Mouse (Mus musculus): ENCODE measurements around the gene Slc30a9. TPM values are rescaled to one million over a fixed set of nuclear protein-coding genes. Genes with fewer than 3 reads are reported as not detected.

Gene Slc30a9
- 83.2 and 102 TPM in 2 replicates for total RNA-seq (2014; rRNA removed)
- 128 and 167 TPM in 2 replicates for polyA plus RNA-seq (2015; fragmentation: Nextera tagmentation; extraction: Ambion mirVana)

- Histone ChIP-seq H3K27ac (ENCODE audit: low read depth, low read length) (peak within 1 kb of the TSS; percentile 68), H3K4me2 (ENCODE audit: low read depth) (peak within 1 kb of the TSS; percentile 75), H3K9me3 (ENCODE audit: low read length) (no peaks in the 10 kb centered on the region), H3K36me3 (ENCODE audit: insufficient read depth) (no peaks in the 10 kb centered on the region), H3K27me3 (ENCODE audit: insufficient read depth, low read length) (no peaks in the 10 kb centered on the region), H3K4me1 (ENCODE audit: insufficient read depth) (peaks cover 3% of the 10 kb centered on the region; the same call in 1 of the 2 replicates), H3K9ac (peak within 1 kb of the TSS; percentile 86), H3K4me3 (ENCODE audit: low read depth, low read length) (peak within 1 kb of the TSS; percentile 89)
- TF ChIP-seq CTCF (IDR thresholded peaks at IDR 0.05; ENCODE audit: low read depth) = peak; percentile 39
- 2% methylated on average over 75 of the region's 83 CpGs for WGBS
- DNase-seq (peak; percentile 90), ATAC-seq (peak; percentile 97)
Observed at GRCm38 (mm10) chr5:67306698-67307521, at the start of gene Slc30a9. Gene Slc30a9 (plus strand): TSS chr5:67306955.

DNA sequence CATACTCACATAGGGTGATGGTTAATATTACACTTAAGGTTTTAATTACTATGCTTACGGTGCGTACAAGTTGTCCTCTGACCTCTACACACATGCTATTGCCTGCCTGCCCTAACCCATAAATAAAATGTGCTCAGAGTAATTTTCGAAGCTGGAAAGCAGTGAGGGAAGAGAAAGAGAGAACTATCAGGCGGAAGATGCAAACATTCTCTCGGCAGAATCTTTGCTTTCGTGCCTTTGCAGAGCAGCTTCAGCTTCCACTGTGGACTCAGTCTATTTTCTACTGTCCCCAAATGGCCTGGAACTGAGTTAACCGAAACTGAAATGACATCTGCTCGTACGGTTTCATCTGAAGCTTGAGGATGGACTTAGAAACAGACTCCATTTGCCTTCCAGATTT, 48.3 kb upstream of the Slc30a9 start:
- Histone ChIP-seq H3K4me3 (ENCODE audit: low read depth, low read length) (no peak overlapping the region), H3K4me1 (ENCODE audit: insufficient read depth) (peaks cover 10% of the 10 kb centered on the region), H3K9ac (no peak overlapping the region), H3K27me3 (ENCODE audit: insufficient read depth, low read length) (no peaks in the 10 kb centered on the region; the same call in 1 of the 2 replicates), H3K36me3 (ENCODE audit: insufficient read depth) (0 out of 2 replicates have a peak, but pooled peaks cover 3% of the 10 kb centered on the region), H3K4me2 (ENCODE audit: low read depth) (no peak overlapping the region), H3K27ac (ENCODE audit: low read depth, low read length) (no peak overlapping the region), H3K9me3 (ENCODE audit: low read length) (no peaks in the 10 kb centered on the region)
- TF ChIP-seq CTCF (IDR thresholded peaks at IDR 0.05; ENCODE audit: low read depth) = no peak
- DNase-seq (no peak), ATAC-seq (no peak)
- WGBS = 87% methylated on average over 9 of the region's 9 CpGs

- Histone ChIP-seq H3K4me1 (ENCODE audit: insufficient read depth) (peaks cover 10% of the 10 kb centered on the region), H3K9ac (peak overlapping the region; percentile 84), H3K27me3 (ENCODE audit: insufficient read depth, low read length) (no peaks in the 10 kb centered on the region; the same call in 1 of the 2 replicates), H3K4me3 (ENCODE audit: low read depth, low read length) (peak overlapping the region; percentile 80), H3K9me3 (ENCODE audit: low read length) (no peaks in the 10 kb centered on the region), H3K27ac (ENCODE audit: low read depth, low read length) (no peak overlapping the region), H3K4me2 (ENCODE audit: low read depth) (peak overlapping the region; percentile 80), H3K36me3 (ENCODE audit: insufficient read depth) (peaks cover 14% of the 10 kb centered on the region)
- 2% methylated on average over 9 of the region's 9 CpGs for WGBS
- TF ChIP-seq CTCF (IDR thresholded peaks at IDR 0.05; ENCODE audit: low read depth) = no peak
- DNase-seq = no peak
- ATAC-seq = peak; percentile 3; the same call in 1 of the 2 replicates
Observed at GRCm38 (mm10) chr5:67260159-67260530, 46.6 kb upstream of the Slc30a9 start.

DNA sequence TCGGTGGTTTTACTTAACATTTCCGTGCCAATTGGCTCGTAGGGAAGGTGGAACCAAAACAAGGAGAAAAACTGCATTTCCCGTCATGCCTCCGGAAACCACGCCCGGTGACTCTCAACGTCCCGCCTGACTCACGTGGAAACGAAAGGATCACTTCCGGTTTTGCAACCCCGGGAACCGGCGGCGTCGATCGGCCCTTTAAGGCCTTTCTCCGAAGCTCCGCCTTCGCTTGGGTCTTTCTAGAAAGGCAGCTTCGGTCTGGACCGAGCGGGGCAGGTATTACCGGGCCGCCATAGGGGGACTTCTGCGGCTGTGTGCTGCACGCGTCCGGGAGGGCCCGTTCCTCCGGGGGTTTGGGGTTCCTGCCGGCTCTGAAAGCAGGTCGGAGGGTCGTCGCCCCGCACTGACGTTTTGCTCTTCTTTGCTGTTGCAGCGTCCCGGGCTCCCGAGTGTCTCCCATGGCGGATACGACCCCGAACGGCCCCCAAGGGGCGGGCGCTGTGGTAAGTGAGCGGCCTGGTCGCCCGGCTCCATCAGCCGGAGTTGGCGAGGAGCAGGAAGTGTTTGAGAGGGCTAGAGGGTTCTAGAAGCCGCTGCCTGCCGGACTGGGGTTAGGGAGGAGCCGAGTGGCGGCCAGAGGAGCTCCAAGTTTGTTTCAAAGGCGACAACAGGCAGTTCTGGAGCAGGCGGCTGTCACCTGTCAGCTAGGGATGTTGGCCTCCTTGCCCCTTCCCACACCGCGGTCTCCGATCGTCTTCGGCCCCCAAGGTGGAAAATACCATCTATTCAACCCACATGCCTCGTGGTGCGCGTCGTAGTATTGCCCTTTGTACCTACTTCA, 46.0 kb upstream of the Slc30a9 start, which contains the start of gene Tmem33:
TSS of gene Tmem33 (plus strand) at position 35 of the 841 bp plus-strand sequence.
- H3K4me1 ChIP-seq (ENCODE audit: insufficient read depth) = peaks cover 10% of the 10 kb centered on the region
- peak within 1 kb of the TSS; percentile 80 for H3K4me2 ChIP-seq (ENCODE audit: low read depth)
- no peak for TF ChIP-seq CTCF (IDR thresholded peaks at IDR 0.05; ENCODE audit: low read depth)
- H3K9me3 ChIP-seq (ENCODE audit: low read length) = no peaks in the 10 kb centered on the region
- DNase-seq (peak; percentile 95), ATAC-seq (peak; percentile 94)
- peak within 1 kb of the TSS; percentile 84 for H3K9ac ChIP-seq
- H3K27ac ChIP-seq (ENCODE audit: low read depth, low read length) = peak within 1 kb of the TSS; percentile 94
- peak within 1 kb of the TSS; percentile 80 for H3K4me3 ChIP-seq (ENCODE audit: low read depth, low read length)
- H3K36me3 ChIP-seq (ENCODE audit: insufficient read depth) = peaks cover 19% of the 10 kb centered on the region
- no peaks in the 10 kb centered on the region; the same call in 1 of the 2 replicates for H3K27me3 ChIP-seq (ENCODE audit: insufficient read depth, low read length)
- under 1% methylated on average over 67 of the region's 67 CpGs for WGBS

DNA sequence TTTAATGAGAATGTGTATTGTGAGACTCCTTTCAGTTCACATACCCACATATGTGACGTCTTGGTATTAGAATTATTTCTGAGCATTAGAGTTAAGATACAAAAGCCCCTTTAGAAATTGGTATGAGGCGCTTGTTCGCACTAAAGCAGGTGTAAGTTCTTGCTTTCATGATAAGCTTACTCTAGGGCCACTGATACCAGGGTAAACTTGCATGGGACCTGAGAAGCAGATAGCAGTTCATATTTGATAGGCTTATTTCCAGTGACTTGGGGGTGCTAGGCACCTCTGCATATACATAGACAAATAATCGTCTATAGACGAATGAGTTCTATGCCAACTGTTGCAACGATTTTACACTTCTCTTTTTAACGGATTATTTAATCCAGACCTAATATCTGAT, 43.8 kb upstream of the Slc30a9 start:
- Histone ChIP-seq H3K9me3 (ENCODE audit: low read length) (no peaks in the 10 kb centered on the region), H3K4me1 (ENCODE audit: insufficient read depth) (peaks cover 10% of the 10 kb centered on the region), H3K4me3 (ENCODE audit: low read depth, low read length) (no peak overlapping the region), H3K4me2 (ENCODE audit: low read depth) (no peak overlapping the region), H3K27ac (ENCODE audit: low read depth, low read length) (no peak overlapping the region), H3K36me3 (ENCODE audit: insufficient read depth) (peaks cover 24% of the 10 kb centered on the region), H3K9ac (no peak overlapping the region), H3K27me3 (ENCODE audit: insufficient read depth, low read length) (no peaks in the 10 kb centered on the region)
- no peak for TF ChIP-seq CTCF (IDR thresholded peaks at IDR 0.05; ENCODE audit: low read depth)
- 88% methylated on average over 7 of the region's 7 CpGs for WGBS
- ATAC-seq (no peak), DNase-seq (no peak)

DNA sequence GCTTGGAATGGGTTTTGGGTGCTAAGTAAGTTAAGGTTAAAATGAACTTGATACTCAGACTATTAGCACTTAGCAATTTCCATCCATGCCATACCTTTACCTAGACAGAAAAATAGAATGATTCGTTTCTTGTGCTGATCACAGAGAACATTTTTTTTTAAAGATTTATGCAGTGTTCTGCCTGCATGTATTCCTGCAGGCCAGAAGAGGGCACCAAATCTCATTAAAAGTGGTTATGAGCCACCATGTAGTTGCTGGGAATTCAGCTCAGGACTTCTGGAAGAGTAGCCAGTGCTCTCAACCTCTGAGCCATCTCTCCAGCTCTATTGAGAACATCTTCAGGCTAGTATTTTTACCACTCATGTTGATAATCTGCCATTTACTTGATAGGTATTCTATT, 40.6 kb upstream of the Slc30a9 start:
- Histone ChIP-seq H3K9ac (no peak overlapping the region), H3K27me3 (ENCODE audit: insufficient read depth, low read length) (no peaks in the 10 kb centered on the region), H3K27ac (ENCODE audit: low read depth, low read length) (no peak overlapping the region), H3K4me3 (ENCODE audit: low read depth, low read length) (no peak overlapping the region), H3K36me3 (ENCODE audit: insufficient read depth) (peaks cover 30% of the 10 kb centered on the region), H3K4me2 (ENCODE audit: low read depth) (no peak overlapping the region), H3K4me1 (ENCODE audit: insufficient read depth) (peaks cover 10% of the 10 kb centered on the region), H3K9me3 (ENCODE audit: low read length) (no peaks in the 10 kb centered on the region)
- DNase-seq = peak; percentile 8
- ATAC-seq = no peak
- TF ChIP-seq CTCF (IDR thresholded peaks at IDR 0.05; ENCODE audit: low read depth) = peak; percentile 43
- WGBS = 86% methylated on average over 1 of the region's 1 CpGs

Data from forebrain, postnatal 0 days (tissue).